Mouse (Mus musculus) liver, adult 2 months (tissue): ENCODE results near the gene 9230112D13Rik. TPM values are rescaled to one million over a fixed set of nuclear protein-coding genes. Genes with fewer than 3 reads are reported as not detected.
A peak's percentile ranks its signal among the peaks of the same experiment; 100 is the strongest.

Source experiments
- DNase-seq: peaks from one replicate; pipeline ENCODE4 v3.0.0-alpha.2; 2011; ENCODE audit warnings: low read depth, low spot score; ENCODE audit errors: extremely low read depth
- H3K27ac ChIP-seq: fragments of 200-500 bp; replicated peaks from 2 replicates; pipeline ENCODE4 v1.5.1; 2012; ENCODE audit warnings: low read depth, mild to moderate bottlenecking, control low read depth, inconsistent platforms, low read length; ENCODE audit not compliant: insufficient read depth
- H3K27me3 ChIP-seq: fragments of 200-500 bp; 2 replicates; pipeline ENCODE4 v1.6.1; 2012; ENCODE audit warnings: mild to moderate bottlenecking, moderate library complexity, low read length, inconsistent platforms; ENCODE audit not compliant: control insufficient read depth, insufficient read depth
- H3K36me3 ChIP-seq: fragments of 200-500 bp; 2 replicates; pipeline ENCODE4 v1.6.1; 2012; ENCODE audit warnings: low read length, inconsistent platforms; ENCODE audit not compliant: control insufficient read depth, insufficient read depth
- H3K4me1 ChIP-seq: fragments of 200-500 bp; 2 replicates; pipeline ENCODE4 v1.6.1; 2011; ENCODE audit warnings: low read length; ENCODE audit not compliant: control insufficient read depth, insufficient read depth
- H3K4me3 ChIP-seq: fragments of 200-500 bp; 2 replicates; pipeline ENCODE4 v1.5.1; 2011; ENCODE audit warnings: low read depth, mild to moderate bottlenecking, control low read depth, low read length, moderate library complexity; ENCODE audit not compliant: insufficient read depth
- H3K79me2 ChIP-seq: fragments of 200-500 bp; 2 replicates; pipeline ENCODE4 v1.6.1; 2012; ENCODE audit warnings: inconsistent platforms, mild to moderate bottlenecking, low read length, moderate library complexity; ENCODE audit not compliant: control insufficient read depth, insufficient read depth
- H3K9ac ChIP-seq: fragments of 200-500 bp; 2 replicates; pipeline ENCODE4 v1.6.1; 2012; ENCODE audit warnings: low read depth, mild to moderate bottlenecking, control low read depth, inconsistent platforms, low read length
- CTCF ChIP-seq: fragments of 200-500 bp; IDR thresholded peaks from 2 replicates; pipeline ENCODE4 v1.5.1; 2011; ENCODE audit warnings: low read depth, low read length, control low read depth
- POLR2A ChIP-seq: fragments of 200-500 bp; IDR thresholded peaks from 2 replicates; pipeline ENCODE4 v1.6.1; 2011; ENCODE audit warnings: low read length, control low read depth; ENCODE audit not compliant: insufficient read depth; ENCODE audit errors: extremely low read depth
- WGBS: fragments of 180-500 bp; shearing (Covaris S2); methylation state at CpG from one replicate; pipeline ENCODE4 v1.1.7; 2018; 5-methylcytosine and 5-hydroxymethylcytosine counted together
- polyA plus RNA-seq: library from polyadenylated mRNA; depleted of rRNA; stranded (reverse); fragments of >200 nt; gene quantifications from 2 replicates; pipeline ENCODE4 v1.2.3, GENCODE M21; 2012
- total RNA-seq: library from RNA; depleted of rRNA; stranded (reverse); fragments of >200 nt; gene quantifications from 2 replicates; pipeline ENCODE4 v1.2.3, GENCODE M21; 2014

9230112D13Rik gene
- total and polyA plus RNA-seq, 2 experiments, result not detected

- Histone ChIP-seq H3K4me1 (no peaks in the 10 kb centered on the region), H3K36me3 (no peaks in the 10 kb centered on the region), H3K9ac (no peak overlapping the region), H3K27me3 (no peaks in the 10 kb centered on the region), H3K4me3 (no peak overlapping the region), H3K79me2 (no peaks in the 10 kb centered on the region), H3K27ac (no peak overlapping the region)
- no peak for TF ChIP-seq CTCF
- no peak for TF ChIP-seq POLR2A
- no peak for DNase-seq
- WGBS, result 81% methylated on average over 5 of the region's 5 CpGs
These were observed 45.1 kb upstream of the 9230112D13Rik start for GRCm38 (mm10) chr14:34567697-34568096.

GRCm38 (mm10) chr14:34566530-34566929 is 43.9 kb upstream of the 9230112D13Rik start:
- no peak overlapping the region for H3K9ac ChIP-seq
- no peak for DNase-seq
- WGBS, result 93% methylated on average over 7 of the region's 7 CpGs
- H3K27ac ChIP-seq, result no peak overlapping the region
- no peaks in the 10 kb centered on the region for H3K4me1 ChIP-seq
- no peaks in the 10 kb centered on the region for H3K36me3 ChIP-seq
- H3K27me3 ChIP-seq, result no peaks in the 10 kb centered on the region
- H3K79me2 ChIP-seq, result no peaks in the 10 kb centered on the region
- H3K4me3 ChIP-seq, result no peak overlapping the region
- TF ChIP-seq CTCF (no peak), POLR2A (no peak)

- no peak overlapping the region for H3K4me3 ChIP-seq
- no peak overlapping the region for H3K27ac ChIP-seq
- H3K4me1 ChIP-seq, result no peaks in the 10 kb centered on the region
- DNase-seq, result peak; percentile 23
- WGBS, result 73% methylated on average over 17 of the region's 17 CpGs
- no peaks in the 10 kb centered on the region for H3K79me2 ChIP-seq
- no peaks in the 10 kb centered on the region for H3K36me3 ChIP-seq
- TF ChIP-seq POLR2A (no peak), CTCF (no peak)
- no peak overlapping the region for H3K9ac ChIP-seq
- no peaks in the 10 kb centered on the region for H3K27me3 ChIP-seq
These were observed 43.1 kb upstream of the 9230112D13Rik start for GRCm38 (mm10) chr14:34565711-34566110.

- H3K27me3 ChIP-seq, result no peaks in the 10 kb centered on the region
- H3K27ac ChIP-seq, result no peak overlapping the region
- no peak overlapping the region for H3K9ac ChIP-seq
- H3K79me2 ChIP-seq, result no peaks in the 10 kb centered on the region
- DNase-seq, result no peak
- no peaks in the 10 kb centered on the region for H3K36me3 ChIP-seq
- no peak overlapping the region for H3K4me3 ChIP-seq
- WGBS, result 77% methylated on average over 5 of the region's 5 CpGs
- no peaks in the 10 kb centered on the region for H3K4me1 ChIP-seq
- TF ChIP-seq CTCF (no peak), POLR2A (no peak)
These were observed 42.0 kb upstream of the 9230112D13Rik start for GRCm38 (mm10) chr14:34564646-34565045.

GRCm38 (mm10) chr14:34562393-34562792 is 39.8 kb upstream of the 9230112D13Rik start:
- WGBS, result 60% methylated on average over 2 of the region's 2 CpGs

GRCm38 (mm10) chr14:34561647-34562046 is 39.0 kb upstream of the 9230112D13Rik start:
- Histone ChIP-seq H3K9ac (no peak overlapping the region), H3K79me2 (no peaks in the 10 kb centered on the region), H3K27ac (no peak overlapping the region), H3K27me3 (no peaks in the 10 kb centered on the region), H3K4me3 (no peak overlapping the region), H3K36me3 (no peaks in the 10 kb centered on the region), H3K4me1 (no peaks in the 10 kb centered on the region)
- TF ChIP-seq CTCF (no peak), POLR2A (no peak)
- DNase-seq, result peak; percentile 49
- WGBS, result 51% methylated on average over 8 of the region's 8 CpGs

More at GRCm38 (mm10) chr14:34562393-34562792, 39.8 kb upstream of the 9230112D13Rik start:
- Histone ChIP-seq H3K9ac (no peak overlapping the region), H3K4me3 (no peak overlapping the region), H3K79me2 (no peaks in the 10 kb centered on the region), H3K27ac (no peak overlapping the region), H3K27me3 (no peaks in the 10 kb centered on the region), H3K4me1 (no peaks in the 10 kb centered on the region), H3K36me3 (no peaks in the 10 kb centered on the region)
- no peak for TF ChIP-seq POLR2A
- DNase-seq, result no peak
